Mouse (Mus musculus): ENCODE data around the gene Med15. TPM values are rescaled to one million over a fixed set of nuclear protein-coding genes. Genes with fewer than 3 reads are reported as not detected.

The Med15 gene
- total RNA-seq, 2 experiments from 2014 or later: 42.7 to 55.3 TPM

DNA sequence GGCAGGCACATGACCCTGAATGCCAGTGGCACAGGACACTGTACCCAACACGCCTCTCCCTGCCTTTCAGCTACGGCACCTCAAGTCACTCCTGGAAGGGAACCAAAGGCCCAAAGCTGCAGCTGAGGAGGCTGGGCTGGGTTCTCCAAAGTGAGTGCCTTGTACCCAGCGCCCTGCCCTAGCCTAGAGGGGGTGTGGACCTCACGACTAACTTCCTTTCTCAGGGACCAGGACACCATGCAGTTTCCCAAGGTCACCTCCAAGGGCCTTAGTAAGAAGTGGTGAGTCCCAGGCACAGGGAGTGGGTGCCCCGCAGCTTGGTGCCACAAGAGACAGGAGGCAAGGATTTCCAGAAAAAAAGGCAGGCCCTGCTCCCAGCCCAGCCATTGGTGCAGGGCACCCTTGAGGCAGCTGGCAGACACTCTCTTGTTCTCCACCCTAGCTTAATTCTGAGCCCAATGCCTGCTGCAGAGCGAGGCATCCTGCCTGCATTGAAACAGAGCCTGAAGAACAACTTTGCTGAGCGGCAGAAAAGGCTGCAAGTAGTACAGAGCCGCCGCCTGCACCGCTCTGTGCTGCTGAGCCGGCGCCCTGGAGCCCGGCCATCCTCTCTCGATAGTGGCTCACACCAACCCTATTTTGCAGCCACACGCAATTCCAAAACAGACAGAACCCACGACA is 82.6 kb downstream of the Med15 start:
- no peak for DNase-seq

DNA sequence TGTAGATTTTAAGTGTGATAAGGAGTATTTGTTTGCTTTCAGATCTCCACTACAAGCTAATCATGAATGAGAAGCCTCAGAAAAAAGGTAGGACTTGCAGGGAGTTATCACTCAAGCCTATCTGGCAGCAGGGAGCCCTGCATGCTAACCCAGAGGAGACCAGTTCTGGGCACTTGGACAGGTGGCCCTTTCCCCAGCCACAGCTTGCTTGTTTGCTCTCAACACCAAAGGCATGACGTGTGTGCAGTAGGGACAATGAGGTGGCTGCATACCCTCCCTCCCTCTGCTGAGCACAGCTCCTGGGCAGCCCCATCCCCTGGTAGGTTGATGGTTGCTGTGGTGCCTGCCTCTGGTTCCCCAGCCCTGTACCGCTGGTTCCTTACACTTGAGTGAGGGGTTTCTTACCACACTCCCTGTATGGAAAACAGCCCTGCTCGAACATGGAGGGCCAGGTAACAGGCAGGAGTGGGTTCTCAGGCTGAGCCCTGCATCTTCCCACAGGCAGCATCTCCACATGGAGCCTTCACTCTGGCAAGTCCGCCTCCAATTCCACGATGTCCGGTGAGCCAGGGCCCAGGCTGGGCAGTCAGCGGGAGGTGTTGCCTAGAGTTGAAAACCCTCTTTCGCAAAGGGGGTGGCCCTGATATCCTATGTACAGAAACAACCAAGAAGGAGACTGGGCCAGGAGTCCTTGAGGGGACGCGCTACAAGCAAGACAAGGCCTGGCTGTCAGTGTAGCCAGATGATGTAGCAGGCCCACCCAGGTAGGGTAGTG is 84.9 kb downstream of the Med15 start:
- no peak for DNase-seq

DNA sequence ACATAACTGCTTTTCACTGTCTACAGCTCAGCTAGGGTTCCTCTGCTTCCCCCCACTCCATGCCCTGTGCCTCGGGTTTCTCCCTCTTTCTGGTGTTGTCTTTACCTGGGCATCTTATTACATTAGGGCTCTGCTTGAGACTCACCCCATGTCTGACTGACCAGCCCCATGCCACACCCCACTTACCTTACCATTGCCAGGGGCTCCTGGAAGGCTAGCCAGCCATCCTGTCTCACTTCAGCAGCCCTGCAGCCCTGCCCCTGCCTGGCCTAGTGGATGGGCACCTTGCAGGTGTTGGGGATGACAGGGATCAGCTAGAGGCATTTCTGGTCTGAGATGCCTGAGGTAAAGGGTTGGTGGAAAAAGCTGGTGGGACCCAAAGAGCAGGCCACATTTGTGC is 85.5 kb downstream of the Med15 start:
- no peak for DNase-seq

DNA sequence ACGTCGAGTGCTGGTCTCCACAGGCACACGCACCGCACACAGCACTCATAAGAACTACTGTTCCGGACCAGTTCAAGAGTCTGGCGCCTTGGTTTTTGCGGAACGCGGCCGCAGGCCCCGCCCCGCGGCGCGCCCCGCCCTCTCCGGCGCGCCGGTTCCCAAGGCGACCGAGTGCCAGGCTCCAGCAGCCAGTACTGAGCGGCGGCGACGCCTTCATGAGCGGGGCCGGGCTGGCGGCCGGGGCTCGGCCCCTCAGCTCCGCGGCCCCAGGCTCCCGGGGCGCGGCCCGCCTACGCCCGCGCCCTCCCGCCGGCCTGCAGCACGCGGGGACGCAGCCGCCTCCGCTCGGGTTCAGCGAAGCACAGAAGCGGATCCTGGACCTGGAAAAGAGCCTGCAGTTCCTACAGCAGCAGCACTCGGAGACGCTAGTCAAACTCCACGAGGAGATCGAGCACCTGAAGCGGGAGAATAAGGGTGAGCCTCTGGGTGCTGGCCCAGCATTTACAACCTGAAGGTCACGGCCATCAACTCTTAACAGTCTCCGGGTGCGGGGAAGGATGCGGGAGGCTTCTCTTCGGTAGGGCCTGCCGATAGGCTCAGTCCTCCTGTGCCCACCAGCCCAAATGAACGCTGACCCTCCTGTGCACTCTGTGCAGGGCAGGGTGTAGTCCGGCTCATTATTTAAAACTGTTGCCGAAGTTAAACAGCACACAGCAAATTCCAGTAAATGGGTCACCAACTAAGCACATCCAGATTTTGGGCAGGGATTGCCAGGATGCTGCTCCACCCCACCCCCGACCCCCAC is 86.2 kb downstream of the Med15 start, which contains the start of gene Ccdc74a:
Gene Ccdc74a, plus strand, starts transcription at position 161 of the 805 bp plus-strand sequence.
- DNase-seq: peak; percentile 92

DNA sequence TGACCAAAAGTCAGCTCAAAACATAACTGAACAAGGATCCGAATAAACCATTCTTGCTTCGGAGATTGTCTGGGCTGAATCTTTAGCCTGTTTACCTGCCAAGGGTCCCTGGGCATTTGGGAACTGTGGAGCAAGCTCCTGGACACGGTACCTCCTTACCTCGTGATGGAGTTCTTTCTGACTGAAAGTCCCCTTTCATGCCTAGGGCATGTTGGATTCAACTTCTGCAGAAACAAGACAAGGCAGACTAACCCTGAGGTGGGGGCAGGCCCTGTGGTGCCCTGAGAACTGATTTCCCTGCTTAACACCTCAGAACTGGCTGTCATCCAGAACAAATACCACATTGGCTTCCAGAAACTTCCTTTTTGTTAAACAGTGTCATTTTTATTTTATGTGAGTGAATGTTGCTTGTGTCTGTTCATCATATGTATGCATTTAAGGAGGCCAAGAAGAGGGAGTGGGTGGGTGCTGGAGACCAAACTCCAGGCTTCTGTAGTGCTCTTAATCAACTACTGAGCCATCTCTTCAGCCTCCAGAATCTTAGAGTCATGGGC is 89.2 kb downstream of the Med15 start:
- DNase-seq: no peak

DNA sequence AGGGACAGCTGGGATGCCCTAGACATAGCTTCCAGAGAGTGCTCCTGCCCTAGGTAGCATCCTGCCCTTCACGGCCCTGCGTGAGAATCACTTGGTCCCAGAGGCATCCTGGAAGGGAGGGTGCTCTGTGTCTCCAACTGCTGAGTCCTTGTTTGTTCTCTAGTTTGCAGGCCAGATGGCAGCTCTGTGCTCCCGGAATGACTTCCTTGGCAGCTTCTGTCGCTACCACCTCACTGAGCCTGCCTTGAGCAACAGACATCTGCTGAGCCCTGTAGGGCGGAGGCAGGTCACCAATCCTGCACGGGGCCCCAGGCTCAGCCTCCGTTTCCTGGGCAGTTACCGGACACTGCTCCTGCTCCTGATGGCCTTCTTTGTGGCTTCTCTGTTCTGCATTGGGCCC is 90.4 kb downstream of the Med15 start:
- no peak for DNase-seq

DNA sequence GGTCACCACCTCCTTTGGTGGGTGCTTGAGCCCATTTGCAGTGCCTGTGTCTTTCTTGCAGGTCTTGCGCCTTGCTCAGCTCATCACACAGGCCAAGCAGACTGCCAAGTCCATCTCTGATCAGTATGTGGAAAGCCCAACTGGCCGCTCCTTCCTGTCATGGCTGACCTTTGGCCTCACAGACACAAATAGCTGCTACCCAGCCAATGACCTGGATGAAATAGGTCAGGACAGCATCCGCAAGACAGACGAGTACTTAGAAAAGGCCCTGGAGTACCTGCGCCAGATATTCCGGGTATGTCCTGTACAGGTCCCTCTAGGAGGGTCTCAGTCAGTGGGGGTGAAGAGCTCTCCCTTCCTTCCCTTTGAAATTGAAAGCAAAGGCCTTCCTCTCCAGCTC is 91.4 kb downstream of the Med15 start:
- DNase-seq: no peak

DNA sequence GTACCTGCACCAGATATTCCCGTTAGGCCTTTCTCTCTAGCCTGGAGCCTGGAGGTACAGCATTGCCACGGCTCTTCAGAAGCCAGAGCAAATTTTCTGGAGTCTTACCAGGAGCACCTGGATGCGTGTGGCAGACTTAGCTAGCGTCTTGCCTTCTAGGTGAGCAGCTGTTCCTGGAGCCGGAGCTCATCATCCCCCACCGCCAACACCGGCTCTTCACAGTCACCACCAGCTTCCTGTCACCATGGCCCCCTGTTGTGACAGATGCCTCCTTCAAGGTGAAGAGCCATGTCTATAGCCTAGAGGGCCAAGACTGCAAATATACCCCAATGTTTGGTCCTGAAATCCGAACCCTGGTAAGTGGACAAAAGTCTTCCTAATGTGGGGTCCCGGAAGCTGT is 92.0 kb downstream of the Med15 start:
- DNase-seq: no peak

DNA sequence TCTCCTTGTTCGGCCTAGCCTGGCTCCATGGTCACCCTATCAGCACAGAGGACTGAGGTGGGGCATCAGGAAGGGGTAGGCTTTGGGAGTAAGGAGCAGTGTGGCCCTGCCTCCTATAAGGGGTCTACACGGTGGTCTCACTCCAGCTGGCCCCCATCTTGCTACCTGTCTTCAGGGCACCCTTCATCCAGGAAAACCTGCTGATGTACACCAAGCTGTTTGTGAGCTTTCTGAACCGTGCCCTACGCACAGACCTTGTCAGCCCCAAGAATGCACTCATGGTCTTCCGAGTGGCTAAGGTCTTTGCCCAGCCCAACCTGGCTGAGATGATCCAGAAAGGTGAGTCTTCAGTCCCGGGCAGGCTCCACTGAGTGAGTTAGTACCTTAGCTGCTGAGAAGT is 92.7 kb downstream of the Med15 start:
- no peak for DNase-seq

DNA sequence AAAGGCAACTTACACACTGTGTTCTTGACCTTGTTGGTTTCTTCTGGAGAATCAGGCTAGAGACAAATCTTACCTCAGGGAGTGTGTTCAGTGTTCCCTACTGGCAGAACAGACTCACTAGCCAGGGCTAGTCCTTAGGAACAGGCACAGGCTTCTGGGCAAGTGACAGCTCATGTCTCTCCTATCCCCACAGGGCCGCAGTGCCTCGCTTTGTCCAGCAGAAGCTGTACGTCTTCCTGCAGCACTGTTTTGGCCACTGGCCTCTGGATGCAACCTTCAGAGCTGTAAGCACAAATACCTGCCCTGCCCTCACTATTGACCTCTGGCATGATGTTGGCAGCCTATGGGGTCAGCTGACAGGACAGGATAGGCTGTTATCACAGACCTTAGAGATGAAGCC is 93.6 kb downstream of the Med15 start:
- DNase-seq: no peak

DNA sequence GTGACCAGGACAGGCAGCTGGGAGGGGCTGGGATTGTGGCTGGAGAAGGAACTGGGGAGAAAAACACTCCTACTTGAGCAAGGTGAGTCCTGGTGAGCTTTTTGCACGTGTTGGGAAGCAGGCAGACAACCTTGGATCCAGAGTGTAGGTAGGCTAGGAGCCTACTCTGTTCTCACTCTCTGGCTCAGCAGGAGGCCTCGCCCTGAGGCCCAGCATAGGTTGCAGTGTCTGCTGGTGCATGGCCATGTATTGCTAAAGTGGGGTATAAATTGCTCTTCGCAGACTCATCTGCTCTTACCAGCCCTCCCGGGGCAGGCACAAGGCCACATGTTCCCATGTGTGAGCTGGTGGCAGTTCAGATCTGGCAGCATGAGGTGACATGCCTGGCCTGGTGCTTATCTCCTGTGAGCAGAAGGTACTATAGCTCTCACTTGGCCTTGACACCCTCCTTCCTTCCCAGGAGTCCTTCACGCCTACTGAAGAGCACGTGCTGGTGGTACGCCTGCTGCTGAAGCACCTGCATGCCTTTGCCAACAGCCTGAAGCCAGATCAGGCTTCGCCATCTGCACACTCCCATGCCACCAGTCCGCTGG is 94.6 kb downstream of the Med15 start:
- DNase-seq: no peak

DNA sequence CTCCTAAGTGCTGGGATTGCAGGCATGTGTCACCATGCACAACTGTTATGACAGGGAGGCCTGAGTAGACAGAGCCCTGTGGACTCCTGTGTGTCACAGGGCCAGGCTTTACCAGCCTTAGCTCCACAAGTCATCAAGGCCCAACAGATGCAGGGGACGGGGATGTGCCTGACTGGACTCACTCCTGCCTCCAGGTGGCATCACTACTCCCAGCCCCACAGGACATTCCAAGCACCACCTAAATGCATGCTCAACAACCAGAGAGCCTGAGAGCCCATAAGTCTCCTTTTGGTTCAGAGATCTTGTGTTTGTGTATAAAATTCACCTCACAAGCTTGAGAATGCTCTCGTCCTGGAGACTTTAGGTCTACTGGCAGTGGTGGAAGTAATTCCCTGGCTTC is 95.1 kb downstream of the Med15 start:
- DNase-seq: no peak

DNA sequence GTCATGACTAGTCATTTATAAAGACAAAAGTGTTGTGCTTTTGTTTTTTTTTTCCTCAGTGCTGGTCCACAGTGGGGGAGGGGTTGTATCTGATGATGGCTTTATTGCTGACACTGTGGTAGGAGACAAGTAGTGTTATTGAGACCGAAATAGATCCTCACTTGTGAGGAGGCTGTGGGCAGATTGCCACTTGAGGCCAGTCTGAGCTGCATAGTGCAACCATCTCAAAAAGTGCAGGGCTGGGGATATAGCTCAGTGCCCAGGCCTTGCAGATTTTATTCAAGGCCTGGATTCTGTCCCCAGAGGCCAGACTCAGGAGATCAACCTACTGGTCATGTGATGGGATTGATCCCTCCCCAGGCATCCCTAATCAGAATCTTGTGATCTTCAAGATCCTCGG is 95.8 kb downstream of the Med15 start:
- DNase-seq: no peak

DNA sequence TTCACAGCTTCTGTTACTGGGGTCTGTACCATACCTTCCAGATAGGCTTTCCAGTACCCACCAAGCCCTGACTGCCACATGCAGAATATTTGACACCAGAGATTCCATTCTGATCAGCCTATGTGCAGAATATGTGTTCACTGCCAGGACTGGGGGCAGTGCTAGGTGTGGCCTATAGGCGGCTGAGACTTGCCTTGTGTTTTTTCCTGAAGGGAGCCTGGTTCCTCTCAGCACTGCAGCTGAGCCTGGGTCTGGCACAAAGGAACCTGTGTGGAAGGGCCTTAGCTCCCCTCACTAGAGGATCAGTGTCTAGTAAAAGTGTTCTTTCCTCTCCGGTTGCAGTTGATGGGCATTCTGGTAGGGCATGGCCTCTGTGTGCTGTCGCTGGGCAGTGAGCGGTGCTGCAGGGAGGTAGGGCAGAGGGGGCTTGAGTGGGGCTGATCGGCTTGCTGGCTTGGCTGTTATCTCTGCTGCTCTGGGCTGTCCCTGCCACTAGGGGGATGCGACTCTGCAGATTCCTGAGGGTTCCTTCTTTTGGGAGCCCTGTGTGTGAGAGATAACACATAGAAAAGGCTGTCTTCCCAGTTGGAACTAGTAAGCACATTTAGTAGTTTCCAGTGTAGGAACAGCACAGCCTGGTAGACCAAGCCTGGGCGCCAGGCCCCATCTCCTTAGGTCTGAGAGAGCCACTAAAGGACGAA is 99.1 kb downstream of the Med15 start:
- no peak for DNase-seq

DNA sequence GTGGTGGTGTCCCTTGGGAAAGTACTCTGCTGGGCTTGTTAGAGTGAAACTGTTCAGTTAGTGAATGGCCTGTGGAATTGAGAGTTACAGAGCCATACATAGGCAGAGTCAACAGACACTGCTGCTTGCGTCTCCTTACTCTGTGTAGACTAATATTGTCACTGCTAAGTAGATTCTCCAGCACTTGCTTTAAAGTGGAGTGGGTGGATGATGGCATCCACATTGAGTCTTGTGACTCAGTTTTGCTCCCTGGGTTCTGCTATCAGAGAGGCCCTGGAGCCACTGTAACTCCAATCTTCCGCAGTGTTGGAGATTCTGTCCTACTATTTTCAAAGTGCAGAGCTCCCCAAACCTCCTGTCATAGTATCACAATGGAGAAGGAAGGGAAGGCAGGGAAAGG is 100.1 kb downstream of the Med15 start:
- no peak for DNase-seq

DNA sequence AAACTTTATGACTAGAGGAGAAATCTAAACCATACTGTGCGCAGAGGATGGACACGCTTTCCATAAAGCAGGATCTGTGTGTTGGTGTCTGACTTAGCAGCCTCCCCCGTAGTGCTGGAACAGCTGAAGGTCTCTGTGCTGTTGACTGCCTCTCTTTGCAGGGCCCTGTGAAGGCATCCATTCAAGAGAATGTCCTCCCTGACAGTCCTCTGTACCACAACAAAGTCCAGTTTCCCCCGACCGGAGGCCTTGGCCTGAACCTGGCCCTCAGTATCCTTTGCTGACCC is 106.5 kb downstream of the Med15 start:
- DNase-seq: no peak

DNA sequence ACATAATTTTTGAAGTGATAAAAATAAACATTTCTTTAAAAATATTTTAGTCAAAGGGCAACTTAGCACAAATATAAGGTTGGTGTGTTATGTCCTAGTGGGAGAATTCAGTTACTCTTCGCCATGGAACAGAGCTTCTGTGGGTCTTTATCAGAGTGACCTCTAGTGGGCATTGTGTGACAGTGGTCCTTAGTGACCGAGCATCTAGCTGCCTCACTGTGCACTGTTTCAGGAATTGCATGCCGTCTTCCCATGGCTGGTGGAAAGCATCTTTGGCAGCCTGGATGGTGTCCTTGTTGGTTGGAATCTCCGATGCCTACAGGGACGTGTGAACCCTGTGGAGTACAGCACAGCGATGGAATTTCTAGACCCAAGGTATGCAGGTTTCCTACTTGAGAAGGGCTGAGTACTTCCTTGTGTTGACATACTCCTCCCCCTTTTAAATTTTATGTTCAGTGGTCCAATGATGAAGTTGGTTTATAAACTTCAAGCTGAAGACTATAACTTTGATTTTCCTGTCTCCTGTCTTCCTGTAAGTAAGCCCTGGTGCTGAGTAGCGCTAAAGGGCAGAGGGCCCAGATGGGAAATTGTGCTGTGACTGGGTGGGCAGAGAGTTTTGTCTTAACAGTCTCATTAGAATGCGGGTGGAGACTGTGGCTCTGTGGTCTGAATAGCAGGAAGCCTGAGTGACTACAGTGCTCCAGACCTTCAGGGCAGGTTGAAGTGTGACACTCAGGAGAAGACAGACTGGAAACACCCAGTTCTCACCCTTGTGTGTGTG is 107.0 kb downstream of the Med15 start:
- no peak for DNase-seq

DNA sequence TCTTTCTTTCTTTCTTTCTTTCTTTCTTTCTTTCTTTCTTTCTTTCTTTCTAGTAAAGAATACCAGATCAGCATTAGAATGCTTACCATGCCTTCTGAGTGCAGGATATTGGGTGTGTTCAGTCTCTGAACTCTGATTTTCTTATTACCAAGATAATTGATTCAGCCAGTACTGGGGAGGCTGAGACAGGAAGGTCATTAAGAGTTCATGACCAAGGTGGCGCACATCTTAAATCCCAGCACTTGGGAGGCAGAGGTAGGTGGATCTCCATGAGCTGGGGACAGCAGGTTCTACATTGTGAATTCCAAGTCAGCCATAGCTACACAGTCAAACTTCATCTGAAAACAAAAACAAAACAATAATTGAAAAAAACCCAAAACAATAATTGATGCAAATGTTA is 110.8 kb downstream of the Med15 start:
- no peak for DNase-seq

DNA sequence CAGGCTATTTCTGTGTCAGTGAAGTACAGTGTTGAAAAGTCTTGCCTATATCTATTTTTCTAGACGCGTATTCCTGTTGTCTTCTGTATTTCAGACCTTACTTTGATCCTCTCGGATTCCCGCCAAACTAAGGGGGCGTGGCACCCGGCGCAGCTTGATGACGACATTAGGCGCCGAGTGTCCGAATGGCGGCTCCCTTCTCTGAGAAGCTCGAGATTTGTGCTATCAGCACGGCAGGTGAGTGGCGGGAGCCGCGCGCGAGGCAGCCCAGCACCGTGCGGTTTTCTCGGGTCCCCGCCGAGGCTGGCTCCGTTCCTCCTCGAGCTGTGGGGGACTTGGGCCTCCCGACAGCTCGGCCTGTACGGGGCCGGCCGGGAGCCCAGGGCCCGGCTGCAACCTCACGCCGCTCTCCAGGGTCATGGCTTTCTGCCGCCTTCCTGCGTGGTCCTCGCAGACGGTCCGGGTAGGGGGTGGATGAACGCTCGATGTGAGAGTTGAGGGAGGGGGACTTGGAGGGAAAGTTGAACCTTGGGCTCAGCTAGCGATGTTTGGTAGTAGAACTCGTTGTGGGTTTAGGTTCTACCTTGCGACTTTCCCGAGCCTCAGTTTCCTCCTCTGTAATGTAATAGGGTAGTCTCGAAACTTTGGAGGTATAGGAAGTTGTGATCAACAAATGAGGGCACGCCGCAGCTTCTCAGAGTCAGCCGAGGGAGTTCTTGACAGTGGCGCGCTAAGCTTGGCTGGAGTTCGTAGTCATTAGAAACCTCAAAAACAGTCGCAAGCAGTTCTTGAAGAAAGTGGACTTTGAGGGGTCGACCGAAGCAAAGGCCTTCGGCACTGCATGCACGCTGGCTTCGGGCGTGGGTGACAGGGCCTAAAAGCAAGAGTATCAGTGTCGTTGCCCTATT is 113.2 kb downstream of the Med15 start, which contains the start of gene Smpd4:
Gene Smpd4, plus strand, starts transcription at position 157 of the 908 bp plus-strand sequence.
- DNase-seq: peak; percentile 98
